Mouse (Mus musculus): ENCODE results near the gene Gm29564. TPM values are rescaled to one million over a fixed set of nuclear protein-coding genes. Genes with fewer than 3 reads are reported as not detected.
"Not testable (repeated sequence)": the region's sequence is repeated elsewhere in the genome, so short reads cannot be mapped to it uniquely, and the experiment has no call there.

Gene Gm29564
- polyA plus RNA-seq (2012; ENCODE audit: insufficient read depth, low replicate concordance) = not detected in 2 replicates

- not testable (repeated sequence) for H3K36me3 ChIP-seq (replicated peaks; ENCODE audit: low read length); H3K4me1 ChIP-seq; H3K9me3 ChIP-seq; H3K27me3 ChIP-seq (replicated peaks); H3K4me3 ChIP-seq (replicated peaks)
These were observed at the start of gene Gm29564 for GRCm38 (mm10) chrY:78212693-78213092. Gene Gm29564, plus strand, starts transcription at chrY:78212993.

Other genes with a start within 250 kb of the Gm29564 start
- not detected in 2 replicates for gene Gm20867, start 249.8 kb upstream of the Gm29564 start, polyA plus RNA-seq (2012; ENCODE audit: insufficient read depth, low replicate concordance)